Mouse (Mus musculus) stomach, embryonic 16.5 days (tissue): ENCODE measurements around the gene C1qc. TPM values are rescaled to one million over a fixed set of nuclear protein-coding genes. Genes with fewer than 3 reads are reported as not detected.
A peak's percentile ranks its signal among the peaks of the same experiment; 100 is the strongest.

Source experiments
- ATAC-seq: fragments of 200-750 bp; cut with Nextera tagmentation; 2 replicates; pipeline ENCODE4 v1.8.0; 2017; ENCODE audit warnings: moderate number of reproducible peaks, moderate TSS enrichment; ENCODE audit not compliant: insufficient read depth, low FRiP score
- H3K27ac ChIP-seq: fragments of 300-500 bp; sonication (generic); 2 replicates; pipeline ENCODE4 v1.5.1; 2014; ENCODE audit warnings: low read length
- H3K27me3 ChIP-seq: fragments of 300-500 bp; sonication (generic); 2 replicates; pipeline ENCODE4 v1.6.1; 2014; ENCODE audit warnings: low read length, control low read depth, mixed read lengths; ENCODE audit not compliant: control insufficient read depth, insufficient read depth
- H3K36me3 ChIP-seq: fragments of 300-500 bp; sonication (generic); 2 replicates; pipeline ENCODE4 v1.6.1; 2014; ENCODE audit warnings: low read length; ENCODE audit not compliant: control insufficient read depth, insufficient read depth
- H3K4me1 ChIP-seq: fragments of 300-500 bp; sonication (generic); 2 replicates; pipeline ENCODE4 v1.6.1; 2014; ENCODE audit warnings: low read length, control low read depth, mixed read lengths; ENCODE audit not compliant: control insufficient read depth, insufficient read depth
- H3K4me2 ChIP-seq: fragments of 300-500 bp; sonication (generic); 2 replicates; pipeline ENCODE4 v1.6.1; 2014; ENCODE audit warnings: low read depth, low read length, mixed read lengths
- H3K4me3 ChIP-seq: fragments of 300-500 bp; sonication (generic); replicated peaks from 2 replicates; pipeline ENCODE4 v1.5.1; 2014; ENCODE audit warnings: mild to moderate bottlenecking, low read length
- H3K9ac ChIP-seq: fragments of 300-500 bp; sonication (generic); 2 replicates; pipeline ENCODE4 v1.6.1; 2014; ENCODE audit warnings: low read length
- H3K9me3 ChIP-seq: fragments of 300-500 bp; sonication (generic); replicated peaks from 2 replicates; pipeline ENCODE4 v1.6.1; 2016; ENCODE audit warnings: low read length, control low read depth; ENCODE audit not compliant: control insufficient read depth
- WGBS: fragments of 180-500 bp; shearing (Covaris S2); extraction: QIAGEN DNeasy Blood & Tissue Kit; methylation state at CpG from one replicate; pipeline ENCODE4 v1.1.7; 2014; 5-methylcytosine and 5-hydroxymethylcytosine counted together
- polyA plus RNA-seq: library from polyadenylated mRNA; unstranded; fragments of >200 nt; fragmentation: Nextera tagmentation; extraction: Ambion mirVana; gene quantifications from 2 replicates; pipeline ENCODE4 v1.2.1, GENCODE M21; 2015

Gene C1qc
- polyA plus RNA-seq, 1 experiment from 2014 or later = 29.3 TPM

GRCm38 (mm10) chr4:136899154-136899553, 6.3 kb upstream of the C1qc start:
- ATAC-seq = no peak
- H3K9me3 ChIP-seq = no peaks in the 10 kb centered on the region
- H3K27me3 ChIP-seq = peaks cover 5% of the 10 kb centered on the region; the same call in 1 of the 2 replicates
- 0 out of 2 replicates have a peak, but pooled peaks cover 3% of the 10 kb centered on the region for H3K4me1 ChIP-seq
- WGBS = 65% methylated on average over 7 of the region's 7 CpGs
- H3K27ac ChIP-seq = no peak overlapping the region
- H3K36me3 ChIP-seq = no peaks in the 10 kb centered on the region
- H3K4me3 ChIP-seq = no peak overlapping the region
- H3K9ac ChIP-seq = no peak overlapping the region
- H3K4me2 ChIP-seq = no peak overlapping the region

GRCm38 (mm10) chr4:136898637-136899036, 5.8 kb upstream of the C1qc start, which contains the start of gene C1qa:
Gene C1qa, minus strand, starts transcription at chr4:136898803.
- H3K4me1 ChIP-seq = 0 out of 2 replicates have a peak, but pooled peaks cover 3% of the 10 kb centered on the region
- H3K9ac ChIP-seq = no peak within 1 kb of the TSS
- 56% methylated on average over 9 of the region's 9 CpGs for WGBS
- H3K36me3 ChIP-seq = no peaks in the 10 kb centered on the region
- H3K27ac ChIP-seq = peak within 1 kb of the TSS; percentile 23; the same call in 1 of the 2 replicates
- no peaks in the 10 kb centered on the region for H3K9me3 ChIP-seq
- no peak within 1 kb of the TSS for H3K4me2 ChIP-seq
- no peak within 1 kb of the TSS; the same call in 1 of the 2 replicates for H3K4me3 ChIP-seq
- ATAC-seq = no peak
- peaks cover 3% of the 10 kb centered on the region; the same call in 1 of the 2 replicates for H3K27me3 ChIP-seq

- ATAC-seq = peak; percentile 61
- Histone ChIP-seq H3K4me2 (no peak overlapping the region), H3K27me3 (peaks cover 3% of the 10 kb centered on the region; the same call in 1 of the 2 replicates), H3K4me3 (no peak overlapping the region), H3K9ac (no peak overlapping the region), H3K9me3 (no peaks in the 10 kb centered on the region), H3K36me3 (no peaks in the 10 kb centered on the region), H3K4me1 (0 out of 2 replicates have a peak, but pooled peaks cover 3% of the 10 kb centered on the region), H3K27ac (peak overlapping the region; percentile 23; the same call in 1 of the 2 replicates)
- 21% methylated on average over 9 of the region's 9 CpGs for WGBS
These were observed 5.3 kb upstream of the C1qc start for GRCm38 (mm10) chr4:136898084-136898598.

- WGBS = 35% methylated on average over 10 of the region's 10 CpGs
- ATAC-seq = no peak
- H3K27me3 ChIP-seq = peaks cover 3% of the 10 kb centered on the region; the same call in 1 of the 2 replicates
- 0 out of 2 replicates have a peak, but pooled peaks cover 3% of the 10 kb centered on the region for H3K4me1 ChIP-seq
- H3K27ac ChIP-seq = no peak overlapping the region
- no peaks in the 10 kb centered on the region for H3K9me3 ChIP-seq
- no peak overlapping the region for H3K9ac ChIP-seq
- no peak overlapping the region for H3K4me2 ChIP-seq
- H3K4me3 ChIP-seq = no peak overlapping the region
- H3K36me3 ChIP-seq = no peaks in the 10 kb centered on the region
These were observed 3.6 kb upstream of the C1qc start for GRCm38 (mm10) chr4:136896461-136896860.

- no peaks in the 10 kb centered on the region for H3K36me3 ChIP-seq
- H3K27me3 ChIP-seq = peaks cover 3% of the 10 kb centered on the region; the same call in 1 of the 2 replicates
- H3K9me3 ChIP-seq = no peaks in the 10 kb centered on the region
- 6% methylated on average over 15 of the region's 15 CpGs for WGBS
- ATAC-seq = no peak
- no peak overlapping the region for H3K27ac ChIP-seq
- 0 out of 2 replicates have a peak, but pooled peaks cover 3% of the 10 kb centered on the region for H3K4me1 ChIP-seq
- no peak overlapping the region for H3K4me3 ChIP-seq
- no peak overlapping the region for H3K9ac ChIP-seq
- H3K4me2 ChIP-seq = no peak overlapping the region
These were observed 3.0 kb upstream of the C1qc start for GRCm38 (mm10) chr4:136895861-136896260.

- peaks cover 3% of the 10 kb centered on the region; the same call in 1 of the 2 replicates for H3K27me3 ChIP-seq
- no peak overlapping the region for H3K4me2 ChIP-seq
- H3K27ac ChIP-seq = no peak overlapping the region
- 0 out of 2 replicates have a peak, but pooled peaks cover 3% of the 10 kb centered on the region for H3K4me1 ChIP-seq
- no peaks in the 10 kb centered on the region for H3K9me3 ChIP-seq
- 67% methylated on average over 4 of the region's 4 CpGs for WGBS
- no peak overlapping the region for H3K9ac ChIP-seq
- no peak overlapping the region for H3K4me3 ChIP-seq
- ATAC-seq = no peak
- H3K36me3 ChIP-seq = no peaks in the 10 kb centered on the region
These were observed 2.0 kb upstream of the C1qc start for GRCm38 (mm10) chr4:136894821-136895220.

- H3K27ac ChIP-seq = no peak overlapping the region
- H3K9me3 ChIP-seq = no peaks in the 10 kb centered on the region
- peak; percentile 42; the same call in 1 of the 2 replicates for ATAC-seq
- H3K36me3 ChIP-seq = no peaks in the 10 kb centered on the region
- H3K4me1 ChIP-seq = 0 out of 2 replicates have a peak, but pooled peaks cover 3% of the 10 kb centered on the region
- no peak overlapping the region for H3K9ac ChIP-seq
- H3K4me3 ChIP-seq = no peak overlapping the region
- 5% methylated on average over 9 of the region's 9 CpGs for WGBS
- peaks cover 3% of the 10 kb centered on the region; the same call in 1 of the 2 replicates for H3K27me3 ChIP-seq
- no peak overlapping the region for H3K4me2 ChIP-seq
These were observed 1.1 kb upstream of the C1qc start for GRCm38 (mm10) chr4:136893691-136894543.

- Histone ChIP-seq H3K27me3 (peaks cover 3% of the 10 kb centered on the region; the same call in 1 of the 2 replicates), H3K4me2 (no peak overlapping the region), H3K36me3 (no peaks in the 10 kb centered on the region), H3K27ac (no peak overlapping the region), H3K4me3 (peak overlapping the region; percentile 3; the same call in 1 of the 2 replicates), H3K9ac (no peak overlapping the region), H3K9me3 (no peaks in the 10 kb centered on the region), H3K4me1 (0 out of 2 replicates have a peak, but pooled peaks cover 3% of the 10 kb centered on the region)
- WGBS = 62% methylated on average over 7 of the region's 7 CpGs
- no peak for ATAC-seq
These were observed 494 bp downstream of the C1qc start for GRCm38 (mm10) chr4:136892371-136892770.

- Histone ChIP-seq H3K27ac (no peak overlapping the region), H3K36me3 (no peaks in the 10 kb centered on the region), H3K4me2 (no peak overlapping the region), H3K27me3 (0 out of 2 replicates have a peak, but pooled peaks cover 3% of the 10 kb centered on the region), H3K4me3 (no peak overlapping the region), H3K9ac (no peak overlapping the region), H3K4me1 (0 out of 2 replicates have a peak, but pooled peaks cover 3% of the 10 kb centered on the region), H3K9me3 (no peaks in the 10 kb centered on the region)
- no peak for ATAC-seq
- WGBS = 78% methylated on average over 4 of the region's 4 CpGs
These were observed 1.8 kb downstream of the C1qc start for GRCm38 (mm10) chr4:136891115-136891514.
